ENCODE assay signal across 16 mouse cellular contexts in genomic region chr4:130777647-130778046, GRCm38 (mm10). TPM values are rescaled to one million over a fixed set of nuclear protein-coding genes. Genes with fewer than 3 reads are reported as not detected.
DNase-seq lines count a peak whose midpoint lies in the region; ATAC-seq lines count a peak whose summit lies in the region.
"Had no signal": no experiment of that assay in that cellular context is flagged by ENCODE, and none has a peak within 500 bp of the region (broad histone marks: within the 10 kb centered on the region; RNA-seq: fewer than 3 reads in every experiment).

No protein-coding gene starts in this region.

- H3K27me3 ChIP-seq in heart, embryonic 13.5 days (replicated peaks) = no peaks in the 10 kb centered on the region
- no peaks in the 10 kb centered on the region for H3K27me3 ChIP-seq in intestine, embryonic 14.5 days (replicated peaks; ENCODE audit: control insufficient read depth, insufficient read depth, low read length)
- H3K27me3 ChIP-seq in intestine, embryonic 15.5 days (replicated peaks) = no peaks in the 10 kb centered on the region
- no peaks in the 10 kb centered on the region for H3K27me3 ChIP-seq in neural tube, embryonic 13.5 days

- ATAC-seq in heart, embryonic 13.5 days (ENCODE audit: extremely low read depth, insufficient number of reproducible peaks, low FRiP score, low TSS enrichment) = 0 out of 2 replicates have a peak, but pooled peaks have one; percentile 12
- ATAC-seq in intestine, embryonic 14.5 days (replicated peaks; ENCODE audit: low FRiP score, low TSS enrichment, low read depth) = no peak
- no peak for ATAC-seq in intestine, embryonic 15.5 days
- no peak for ATAC-seq in neural tube, embryonic 13.5 days (ENCODE audit: low read depth)
- ATAC-seq: inflammation-experienced regulatory T-cells, adult 6 months had no signal

- no peak overlapping the region for H3K4me2 ChIP-seq in heart, embryonic 13.5 days
- H3K4me2 ChIP-seq in intestine, embryonic 14.5 days (ENCODE audit: low read length) = no peak overlapping the region
- no peak overlapping the region for H3K4me2 ChIP-seq in intestine, embryonic 15.5 days (replicated peaks)
- H3K4me2 ChIP-seq in neural tube, embryonic 13.5 days = no peak overlapping the region

- 41% methylated on average over 10 of the region's 10 CpGs for WGBS in heart, embryonic 13.5 days
- WGBS in intestine, embryonic 14.5 days = 59% methylated on average over 10 of the region's 10 CpGs
- WGBS in intestine, embryonic 15.5 days = 51% methylated on average over 10 of the region's 10 CpGs
- 69% methylated on average over 10 of the region's 10 CpGs for WGBS in neural tube, embryonic 13.5 days

- H3K27ac ChIP-seq in heart, embryonic 13.5 days (replicated peaks) = peak overlapping the region; percentile 76
- H3K27ac ChIP-seq in intestine, embryonic 14.5 days (ENCODE audit: low read depth) = peak overlapping the region; percentile 48; the same call in 1 of the 2 replicates
- H3K27ac ChIP-seq in intestine, embryonic 15.5 days = no peak overlapping the region
- no peak overlapping the region for H3K27ac ChIP-seq in neural tube, embryonic 13.5 days (replicated peaks)
- H3K27ac ChIP-seq: heart, adult 2 months; midbrain, embryonic 10.5 days had no signal

- peaks cover 47% of the 10 kb centered on the region for H3K4me1 ChIP-seq in heart, embryonic 13.5 days
- peaks cover 3% of the 10 kb centered on the region; the same call in 1 of the 2 replicates for H3K4me1 ChIP-seq in intestine, embryonic 14.5 days (replicated peaks; ENCODE audit: control insufficient read depth, insufficient read depth, low read length)
- peaks cover 4% of the 10 kb centered on the region; the same call in 1 of the 2 replicates for H3K4me1 ChIP-seq in intestine, embryonic 15.5 days (replicated peaks)
- peaks cover 12% of the 10 kb centered on the region for H3K4me1 ChIP-seq in neural tube, embryonic 13.5 days (replicated peaks)

- no peak overlapping the region for H3K9ac ChIP-seq in heart, embryonic 13.5 days
- no peak overlapping the region for H3K9ac ChIP-seq in intestine, embryonic 14.5 days (ENCODE audit: low read length)
- H3K9ac ChIP-seq in intestine, embryonic 15.5 days = no peak overlapping the region
- 0 out of 2 replicates have a peak overlapping the region, but pooled peaks have one; percentile 8 for H3K9ac ChIP-seq in neural tube, embryonic 13.5 days

- DNase-seq in heart, postnatal 10 days = no peak
- DNase-seq in intestine, embryonic 14.5 days (ENCODE audit: low spot score) = no peak
- DNase-seq in neural tube, embryonic 10.5 days (ENCODE audit: extremely low spot score, low spot score) = no peak
- no peak for DNase-seq in retina, embryonic 14.5 days (ENCODE audit: low spot score)
- DNase-seq: adrenal gland, postnatal 10 days; cerebellum, adult 11-12 months; cerebellum, postnatal 25 days; gastrocnemius, postnatal 10 days; heart, adult 2 months; right cerebral cortex, postnatal 4 days; thymus, adult 18-20 months had no signal

- intact Hi-C loops in heart, postnatal 10 days (cut with DNase I) = no loop called here

- no peak overlapping the region for H3K4me3 ChIP-seq in heart, embryonic 13.5 days
- H3K4me3 ChIP-seq in intestine, embryonic 14.5 days (ENCODE audit: low read depth, low read length) = no peak overlapping the region
- H3K4me3 ChIP-seq in intestine, embryonic 15.5 days (replicated peaks) = no peak overlapping the region
- H3K4me3 ChIP-seq in neural tube, embryonic 13.5 days = no peak overlapping the region
- H3K4me3 ChIP-seq: heart, adult 2 months; midbrain, embryonic 10.5 days had no signal

- no peaks in the 10 kb centered on the region for H3K9me3 ChIP-seq in heart, embryonic 13.5 days
- no peaks in the 10 kb centered on the region for H3K9me3 ChIP-seq in intestine, embryonic 14.5 days (ENCODE audit: control insufficient read depth, low read length)
- H3K9me3 ChIP-seq in intestine, embryonic 15.5 days = no peaks in the 10 kb centered on the region
- H3K9me3 ChIP-seq in neural tube, embryonic 13.5 days = no peaks in the 10 kb centered on the region
- H3K9me3 ChIP-seq: midbrain, embryonic 10.5 days had no signal

- H3K36me3 ChIP-seq in heart, embryonic 13.5 days = peaks cover 90% of the 10 kb centered on the region
- peaks cover 86% of the 10 kb centered on the region for H3K36me3 ChIP-seq in intestine, embryonic 14.5 days (ENCODE audit: control insufficient read depth, insufficient read depth, low read length)
- H3K36me3 ChIP-seq in intestine, embryonic 15.5 days = peaks cover 48% of the 10 kb centered on the region
- H3K36me3 ChIP-seq in neural tube, embryonic 13.5 days = peaks cover 94% of the 10 kb centered on the region

RNA-seq across cellular contexts. Expression of gene Sdc3, which starts 14.7 kb away (rescaled TPM):
- 21.7 and 23.9 TPM in 2 replicates for polyA plus RNA-seq in heart, embryonic 13.5 days (2015; fragmentation: Nextera tagmentation; extraction: Ambion mirVana)
- total RNA-seq in heart, postnatal 10 days (2021) = 10 to 100 TPM; 54.8 to 64.2 TPM
- 19.2 and 21.1 TPM in 2 replicates for polyA plus RNA-seq in intestine, embryonic 14.5 days (2014; fragmentation: Nextera tagmentation; extraction: Ambion mirVana)
- polyA plus RNA-seq in intestine, embryonic 15.5 days (2015; fragmentation: Nextera tagmentation; extraction: Ambion mirVana) = 20.2 and 20.3 TPM in 2 replicates
- 76.9 and 78.8 TPM in 2 replicates for polyA plus RNA-seq in neural tube, embryonic 13.5 days (2015; fragmentation: Nextera tagmentation; extraction: Ambion mirVana)

Comparison
In these comparisons a context has a peak if more than half of its experiments do, and no peak if none do; other contexts are left out.
1. H3K27ac ChIP-seq: peak in heart, embryonic 13.5 days (single experiment) and intestine, embryonic 14.5 days (single experiment); none in intestine, embryonic 15.5 days (single experiment) and neural tube, embryonic 13.5 days (single experiment).